Mouse (Mus musculus) mesoderm, embryonic 11.5 days (tissue): ENCODE data around the gene Rhox7a.
A peak's percentile ranks its signal among the peaks of the same experiment; 100 is the strongest.
"Not testable (repeated sequence)": the region's sequence is repeated elsewhere in the genome, so short reads cannot be mapped to it uniquely, and the experiment has no call there.

ENCODE experiments used
- DNase-seq: peaks from one replicate; pipeline ENCODE4 v3.0.0-alpha.2; 2012; ENCODE audit warnings: low read depth, low spot score

The Rhox7a gene

DNA sequence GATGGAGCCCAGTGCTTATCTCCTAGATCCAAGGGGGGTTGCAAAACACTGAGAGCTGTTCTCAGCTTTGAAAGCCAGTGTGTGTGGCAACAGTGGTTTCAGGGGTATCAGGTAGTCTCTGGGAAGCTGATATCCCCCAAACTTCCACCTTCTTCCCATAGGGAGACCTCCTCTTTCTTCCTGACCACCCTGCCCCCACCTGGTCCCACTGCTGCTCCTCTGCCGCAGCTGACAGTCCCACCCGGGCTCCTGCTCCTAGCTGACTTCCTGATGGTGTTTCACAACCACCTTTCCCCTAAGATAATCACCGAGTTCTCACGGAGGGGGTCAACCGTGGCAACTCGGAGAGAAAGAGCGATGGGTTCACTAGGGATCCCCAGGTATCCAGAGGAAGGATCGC lies at the start of gene Rhox7a:
Rhox7a (plus strand) TSS at position 301 of the 400 bp plus-strand sequence.
- DNase-seq: not testable (repeated sequence)

DNA sequence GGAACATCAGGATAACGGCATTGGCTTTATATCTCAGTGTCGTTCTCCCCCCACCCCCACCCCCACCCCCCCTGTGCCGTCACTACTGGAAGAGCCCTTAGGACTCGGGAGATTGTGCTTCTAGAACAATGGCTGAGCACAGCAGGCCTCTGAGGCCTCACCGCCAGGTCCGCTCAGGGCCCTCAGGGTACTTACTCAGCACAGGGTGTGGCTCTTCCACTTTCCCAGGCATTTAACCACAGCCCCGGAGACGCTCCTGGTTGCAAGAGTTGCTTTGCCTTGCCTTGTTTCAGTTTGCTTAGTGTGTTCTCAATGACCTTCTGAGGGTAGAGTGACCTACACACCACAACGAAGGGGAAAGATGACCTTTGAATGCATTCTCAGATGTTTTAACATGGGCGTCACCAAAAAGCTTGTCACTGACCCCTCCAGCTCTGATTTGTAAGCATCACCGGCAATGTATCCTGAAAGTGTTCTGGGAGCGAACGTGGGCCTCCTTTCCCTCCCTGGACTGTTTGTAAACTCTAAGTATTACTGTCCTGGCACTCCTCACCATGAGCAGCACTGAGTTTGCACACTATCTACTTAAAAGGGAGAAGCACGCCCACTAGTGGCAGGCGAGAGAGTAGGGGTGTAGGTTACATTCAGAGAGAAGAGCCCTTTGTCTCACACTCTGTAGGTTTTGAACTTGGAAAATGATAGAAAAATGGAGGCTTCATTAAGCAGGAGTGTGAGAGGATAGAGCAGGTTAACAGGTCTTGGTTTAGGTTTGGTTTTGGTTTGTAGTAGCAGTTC lies 24.0 kb upstream of the Rhox7a start:
- DNase-seq: no peak

DNA sequence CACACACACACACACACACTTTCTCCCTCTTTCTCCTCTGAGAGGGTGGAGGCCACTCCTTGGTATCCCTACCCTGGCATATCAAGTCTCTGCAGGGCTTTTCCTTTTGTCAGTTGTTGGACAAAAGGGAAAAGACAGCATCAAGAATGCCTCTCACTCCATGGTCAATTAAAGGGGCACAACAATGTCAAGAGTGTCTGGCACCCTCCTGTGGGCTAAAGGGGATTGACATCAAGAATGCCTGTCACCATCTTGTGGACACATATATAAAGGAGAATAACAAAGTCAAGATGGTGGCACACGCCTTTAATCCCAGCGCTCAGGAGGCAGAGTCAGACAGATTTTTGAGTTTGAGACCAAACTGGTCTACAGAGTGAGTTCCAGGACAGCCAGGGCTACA lies 22.1 kb upstream of the Rhox7a start:
- no peak for DNase-seq

DNA sequence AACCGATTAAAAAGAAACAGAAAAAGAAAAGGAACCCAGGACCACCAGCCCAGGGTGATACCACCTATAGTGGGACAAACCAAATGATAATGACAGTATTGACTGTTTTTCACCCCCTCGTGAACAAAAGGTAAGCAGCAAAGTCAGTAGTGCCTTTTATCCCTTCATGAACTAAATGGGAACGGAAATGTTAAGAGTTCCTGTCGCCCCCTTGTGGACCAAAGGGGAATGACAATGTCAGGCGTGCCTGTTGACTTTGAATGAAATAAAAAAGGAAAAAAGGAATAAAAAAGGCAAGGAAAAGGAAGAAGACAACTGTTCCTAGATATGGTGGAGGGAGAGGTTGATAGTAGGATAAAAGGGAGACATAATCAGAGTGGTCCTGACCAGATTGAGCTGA lies 20.3 kb upstream of the Rhox7a start:
- peak; percentile 25 for DNase-seq

DNA sequence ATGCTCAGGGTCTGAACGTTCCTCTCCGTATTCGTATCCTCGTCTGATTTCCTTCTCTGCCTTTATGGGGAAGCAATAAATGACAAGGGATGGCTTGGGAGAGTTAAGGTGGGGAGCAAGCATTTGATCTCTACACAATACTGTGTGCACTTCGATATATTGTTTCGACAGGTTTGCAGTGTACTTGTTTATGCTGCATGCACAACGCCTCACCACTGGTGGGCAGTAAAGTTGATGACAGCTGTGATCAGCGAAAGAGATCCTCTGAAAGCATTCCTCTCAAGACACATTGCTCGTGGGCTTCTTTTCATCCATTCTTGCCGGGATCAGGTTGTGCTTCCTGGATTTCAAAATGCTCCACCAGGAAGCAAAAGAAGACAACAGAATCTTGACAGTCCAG lies 15.8 kb upstream of the Rhox7a start:
- no peak for DNase-seq

DNA sequence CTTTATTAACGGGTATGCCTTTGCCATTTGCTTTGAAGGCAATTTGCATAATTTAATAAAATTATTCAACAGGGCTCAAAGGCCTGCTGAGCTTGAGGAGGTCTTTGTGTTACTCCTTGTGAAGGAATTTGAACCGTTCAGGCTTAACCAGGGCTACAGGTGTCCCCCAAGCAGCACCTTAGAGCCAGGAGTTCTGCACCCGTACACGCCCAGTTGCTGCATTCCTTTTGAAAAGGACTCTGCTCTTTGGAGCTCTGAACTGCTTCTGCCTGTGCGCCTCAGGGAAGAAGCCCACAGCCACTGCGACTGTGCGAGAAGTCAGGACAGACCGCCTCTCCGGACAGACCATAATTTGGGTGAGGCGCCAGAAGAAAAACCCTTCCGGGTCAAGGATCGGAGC lies 4.9 kb upstream of the Rhox7a start, which contains the start of gene Rhox6:
Rhox6 (plus strand) TSS at position 301 of the 400 bp plus-strand sequence.
- not testable (repeated sequence) for DNase-seq

DNA sequence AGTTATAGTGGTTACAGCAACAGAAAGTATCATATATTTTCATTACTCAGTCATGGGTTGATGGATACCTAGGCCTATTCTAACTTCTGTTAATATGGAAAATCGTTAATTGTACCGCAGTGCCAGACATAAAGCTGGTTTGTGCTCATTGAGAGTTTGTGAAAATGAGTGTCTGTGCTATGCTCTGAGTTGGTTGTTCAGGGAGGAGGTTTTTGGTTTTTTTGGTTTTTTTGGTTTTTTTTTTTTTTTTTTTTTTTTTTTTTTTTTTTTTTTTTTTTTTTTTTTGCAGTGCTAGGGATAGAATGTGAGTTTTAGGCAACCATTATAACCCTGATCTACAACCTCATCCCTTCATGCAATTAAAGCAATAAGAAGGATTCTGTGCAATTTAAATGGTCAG lies 40.2 kb downstream of the Rhox7a start:
- no peak for DNase-seq

DNA sequence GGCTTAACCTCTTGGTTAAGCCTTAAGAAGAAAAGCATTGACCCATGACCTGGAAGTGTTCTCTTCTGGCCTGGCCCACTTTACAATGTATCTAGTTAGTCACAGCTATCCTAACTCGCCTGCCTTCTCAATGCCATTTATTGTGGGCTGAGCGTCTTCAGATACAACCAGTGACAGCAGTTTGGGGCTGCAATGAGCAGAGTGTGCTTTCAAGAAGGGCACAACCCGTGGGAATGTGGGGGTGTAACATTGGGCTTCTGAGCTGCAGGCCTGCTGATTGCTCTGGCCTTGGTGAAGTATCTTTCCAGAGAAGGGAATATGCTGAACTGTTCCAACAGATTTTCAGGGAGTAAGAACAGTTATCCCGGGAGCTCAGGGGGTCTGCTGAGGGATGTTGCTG lies 47.4 kb downstream of the Rhox7a start, which contains the start of gene Rhox8:
Rhox8 (minus strand) TSS at position 101 of the 400 bp plus-strand sequence.
- no peak for DNase-seq
